Mouse (Mus musculus) heart, postnatal 0 days (tissue): ENCODE measurements at regions not wholly inside any gene's neighbourhood (a gene's known extent, or its start where the extent isn't known, plus 50 kb on each side); places are given as distances from the start of the nearest gene placed in this dataset.

Source experiments
- ATAC-seq: fragments of 200-750 bp; cut with Nextera tagmentation; 2 replicates; pipeline ENCODE4 v1.8.0; 2017; ENCODE audit warnings: low read depth, moderate number of reproducible peaks, moderate library complexity; ENCODE audit not compliant: insufficient read depth
- DNase-seq: peaks from one replicate; pipeline ENCODE4 v3.0.0-alpha.2; 2016; ENCODE audit warnings: low spot score
- H3K27ac ChIP-seq: fragments of 300-500 bp; sonication (generic); 2 replicates; pipeline ENCODE4 v1.5.1; 2014; ENCODE audit warnings: low read depth, mild to moderate bottlenecking
- H3K27me3 ChIP-seq: fragments of 300-500 bp; sonication (generic); 2 replicates; pipeline ENCODE4 v1.6.1; 2014; ENCODE audit warnings: low read length, mixed read lengths; ENCODE audit not compliant: control insufficient read depth, insufficient read depth
- H3K36me3 ChIP-seq: fragments of 300-500 bp; sonication (generic); replicated peaks from 2 replicates; pipeline ENCODE4 v1.6.1; 2014; ENCODE audit warnings: low read length, mixed read lengths; ENCODE audit not compliant: control insufficient read depth, insufficient read depth
- H3K4me1 ChIP-seq: fragments of 300-500 bp; sonication (generic); 2 replicates; pipeline ENCODE4 v1.6.1; 2014; ENCODE audit warnings: antibody characterized with exemption; ENCODE audit not compliant: control insufficient read depth, insufficient read depth
- H3K4me2 ChIP-seq: fragments of 300-500 bp; sonication (generic); 2 replicates; pipeline ENCODE4 v1.6.1; 2014; ENCODE audit warnings: low read depth, mild to moderate bottlenecking, low read length, moderate library complexity
- H3K4me3 ChIP-seq: fragments of 300-500 bp; sonication (generic); 2 replicates; pipeline ENCODE4 v1.5.1; 2014; ENCODE audit warnings: low read depth, low read length
- H3K9ac ChIP-seq: fragments of 300-500 bp; sonication (generic); replicated peaks from 2 replicates; pipeline ENCODE4 v1.6.1; 2014; ENCODE audit warnings: low read depth, low read length, mixed read lengths
- H3K9me3 ChIP-seq: fragments of 300-500 bp; sonication (generic); replicated peaks from 2 replicates; pipeline ENCODE4 v1.6.1; 2016; ENCODE audit warnings: low read length; ENCODE audit not compliant: control insufficient read depth
- CTCF ChIP-seq: IDR thresholded peaks from 2 replicates; pipeline ENCODE4 v1.5.1; 2016; ENCODE audit warnings: antibody characterized with exemption, control low read depth, low read depth
- EP300 ChIP-seq: IDR thresholded peaks from 2 replicates; pipeline ENCODE4 v1.6.1; 2016; ENCODE audit warnings: antibody characterized with exemption, low read depth
- WGBS: fragments of 180-500 bp; shearing (Covaris S2); extraction: QIAGEN DNeasy Blood & Tissue Kit; methylation state at CpG from one replicate; pipeline ENCODE4 v1.1.7; 2014; 5-methylcytosine and 5-hydroxymethylcytosine counted together

DNA sequence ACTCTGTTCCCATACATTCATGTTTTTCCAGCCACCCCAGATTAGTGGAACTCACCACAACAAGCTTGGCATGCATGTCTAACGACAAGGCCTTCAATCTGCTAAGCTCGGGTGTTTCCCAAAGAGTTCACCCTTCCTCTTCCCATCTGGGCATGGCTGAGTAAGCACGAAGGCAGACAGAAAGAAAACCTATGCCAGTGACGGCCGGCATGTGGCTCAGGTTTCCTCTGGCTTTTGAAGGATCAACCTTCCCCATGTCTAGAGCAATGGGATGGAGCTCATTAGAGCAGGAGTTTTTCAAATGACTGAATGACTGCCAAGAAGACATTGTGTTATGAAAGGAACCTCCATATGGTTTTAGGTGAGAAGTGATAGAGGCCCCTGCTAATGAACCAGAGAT is 566.9 kb downstream of the Dok5 start:
- no peaks in the 10 kb centered on the region for H3K4me1 ChIP-seq
- 70% methylated on average over 5 of the region's 5 CpGs for WGBS
- H3K27ac ChIP-seq = no peak overlapping the region
- no peak overlapping the region for H3K9ac ChIP-seq
- H3K36me3 ChIP-seq = no peaks in the 10 kb centered on the region
- ATAC-seq (no peak), DNase-seq (no peak)
- no peak overlapping the region for H3K4me3 ChIP-seq
- no peak overlapping the region for H3K4me2 ChIP-seq
- no peaks in the 10 kb centered on the region for H3K9me3 ChIP-seq
- no peaks in the 10 kb centered on the region for H3K27me3 ChIP-seq
- TF ChIP-seq EP300 (no peak), CTCF (no peak)

DNA sequence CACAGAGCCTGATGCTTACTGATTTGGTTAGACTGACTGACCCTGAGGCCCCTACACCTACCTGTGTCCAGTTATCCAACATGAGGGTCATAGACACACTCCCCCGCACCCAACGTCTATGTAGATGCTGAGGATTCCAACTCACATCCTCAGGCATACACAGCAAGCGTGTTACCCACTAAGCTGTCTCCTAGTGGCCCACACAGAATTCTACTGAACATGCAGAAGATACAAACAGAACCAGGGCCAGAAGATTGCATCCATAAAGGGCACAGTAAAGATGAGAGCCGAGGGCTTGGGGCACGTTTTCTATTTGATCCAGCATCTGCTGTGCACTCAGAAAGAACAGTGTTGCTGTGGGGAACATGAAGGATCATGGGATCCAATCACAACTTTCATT is 564.0 kb downstream of the Dok5 start:
- Histone ChIP-seq H3K36me3 (no peaks in the 10 kb centered on the region), H3K4me2 (no peak overlapping the region), H3K4me1 (no peaks in the 10 kb centered on the region), H3K9ac (no peak overlapping the region), H3K27ac (no peak overlapping the region), H3K4me3 (no peak overlapping the region), H3K9me3 (no peaks in the 10 kb centered on the region), H3K27me3 (no peaks in the 10 kb centered on the region)
- TF ChIP-seq EP300 (no peak), CTCF (no peak)
- no peak for ATAC-seq
- WGBS = 81% methylated on average over 5 of the region's 5 CpGs
- no peak for DNase-seq

- Histone ChIP-seq H3K36me3 (no peaks in the 10 kb centered on the region), H3K27me3 (no peaks in the 10 kb centered on the region), H3K9me3 (no peaks in the 10 kb centered on the region), H3K4me1 (no peaks in the 10 kb centered on the region), H3K9ac (no peak overlapping the region), H3K4me3 (no peak overlapping the region), H3K27ac (no peak overlapping the region), H3K4me2 (no peak overlapping the region)
- TF ChIP-seq CTCF (no peak), EP300 (no peak)
- DNase-seq (no peak), ATAC-seq (no peak)
These were observed 561.0 kb downstream of the Dok5 start for GRCm38 (mm10) chr2:171292579-171292978.

GRCm38 (mm10) chr2:171285719-171286394 is 554.2 kb downstream of the Dok5 start:
- Histone ChIP-seq H3K4me1 (no peaks in the 10 kb centered on the region), H3K27me3 (no peaks in the 10 kb centered on the region), H3K9ac (no peak overlapping the region), H3K9me3 (no peaks in the 10 kb centered on the region), H3K36me3 (no peaks in the 10 kb centered on the region), H3K27ac (no peak overlapping the region), H3K4me2 (no peak overlapping the region), H3K4me3 (no peak overlapping the region)
- 44% methylated on average over 6 of the region's 6 CpGs for WGBS
- DNase-seq (no peak), ATAC-seq (no peak)
- TF ChIP-seq EP300 = no peak
- no peak for TF ChIP-seq CTCF

GRCm38 (mm10) chr2:171280132-171280531 is 548.5 kb downstream of the Dok5 start:
- H3K36me3 ChIP-seq = no peaks in the 10 kb centered on the region
- ATAC-seq = peak; percentile 66
- DNase-seq = peak; percentile 20
- H3K4me3 ChIP-seq = no peak overlapping the region
- H3K9ac ChIP-seq = no peak overlapping the region
- no peak overlapping the region for H3K27ac ChIP-seq
- no peaks in the 10 kb centered on the region for H3K27me3 ChIP-seq
- WGBS = 44% methylated on average over 3 of the region's 3 CpGs
- no peaks in the 10 kb centered on the region for H3K4me1 ChIP-seq
- H3K9me3 ChIP-seq = no peaks in the 10 kb centered on the region
- no peak for TF ChIP-seq CTCF
- TF ChIP-seq EP300 = no peak
- no peak overlapping the region for H3K4me2 ChIP-seq

GRCm38 (mm10) chr2:171279319-171279718 is 547.7 kb downstream of the Dok5 start:
- H3K4me3 ChIP-seq = no peak overlapping the region
- WGBS = 75% methylated on average over 3 of the region's 3 CpGs
- no peak overlapping the region for H3K9ac ChIP-seq
- H3K4me1 ChIP-seq = no peaks in the 10 kb centered on the region
- no peak for ATAC-seq
- no peak for DNase-seq
- TF ChIP-seq CTCF (no peak), EP300 (no peak)
- H3K27ac ChIP-seq = no peak overlapping the region
- H3K27me3 ChIP-seq = no peaks in the 10 kb centered on the region
- H3K9me3 ChIP-seq = no peaks in the 10 kb centered on the region
- H3K36me3 ChIP-seq = no peaks in the 10 kb centered on the region
- no peak overlapping the region for H3K4me2 ChIP-seq
